Mouse (Mus musculus): ENCODE data around the gene Gm20605.

Gene Gm20605

GRCm38 (mm10) chr5:137628498-137629305 is at the start of gene Gm20605, which contains the start of the genes Fbxo24 and Lrch4:
Gene Gm20605, plus strand, starts transcription at chr5:137629175.
Gene Fbxo24, minus strand, starts transcription at chr5:137629002.
Gene Lrch4, plus strand, starts transcription at chr5:137629121.
- POLR2A ChIA-PET = interaction anchor here in 3 of 4 experiments (0.5 to 13.0 kb wide), 40 partner anchors 7 to 680 kb away, joined by 3 to 163 read pairs (median 4); partner anchors contain the start of genes Pcolce (in 3 of the 3), Sap25 (in 3 of the 3), Pop7 (in 2 of the 3) and Actl6b (in 1 of the 3)
- CTCF ChIA-PET = interaction anchor here (0.5 to 5.1 kb wide), 17 partner anchors 12 to 1719 kb away, joined by 3 to 70 read pairs (median 4); partner anchors contain the start of genes Sap25 (in 4 of the 4), Epo (in 1 of the 4), Pcolce (in 1 of the 4) and Pop7 (in 1 of the 4)

- ChIA-PET CTCF (no interaction called here), POLR2A (interaction anchor here in 2 of 4 experiments (0.6 kb wide), 2 partner anchors 11 to 632 kb away, joined by 3 read pairs; no protein-coding TSS in a partner anchor)
Observed at GRCm38 (mm10) chr5:137580246-137580645, 48.7 kb upstream of the Gm20605 start.

GRCm38 (mm10) chr5:137582702-137583101 is 46.3 kb upstream of the Gm20605 start:
- POLR2A ChIA-PET = interaction anchor here in 2 of 4 experiments (0.6 to 1.6 kb wide), 3 partner anchors 8 to 59 kb away, joined by 3 to 4 read pairs (median 4); partner anchors contain the start of gene Tfr2 (in 1 of the 2)
- CTCF ChIA-PET = interaction anchor here in 1 of 4 experiments (0.6 to 1.0 kb wide), 3 partner anchors 29 to 303 kb away, joined by 3 to 4 read pairs (median 3); partner anchors contain the start of genes Actl6b and Gigyf1

GRCm38 (mm10) chr5:137583670-137584169 is 45.3 kb upstream of the Gm20605 start:
- POLR2A ChIA-PET = interaction anchor here in 2 of 4 experiments (1.1 to 1.6 kb wide), 2 partner anchors 42 to 60 kb away, joined by 3 read pairs; no protein-coding TSS in a partner anchor
- CTCF ChIA-PET = interaction anchor here in 2 of 4 experiments (0.6 to 1.3 kb wide), 5 partner anchors 9 to 526 kb away, joined by 3 to 5 read pairs (median 4); partner anchors contain the start of genes Actl6b (in 1 of the 2) and Gigyf1 (in 1 of the 2)

- ChIA-PET CTCF (interaction anchor here in 1 of 4 experiments (1.2 kb wide), 1 partner anchor 11 kb away, joined by 3 read pairs; no protein-coding TSS in a partner anchor), POLR2A (interaction anchor here in 2 of 4 experiments (0.6 to 1.3 kb wide), 5 partner anchors 28 to 140 kb away, joined by 3 to 5 read pairs (median 3); no protein-coding TSS in a partner anchor)
Observed at GRCm38 (mm10) chr5:137584976-137585375, 44.0 kb upstream of the Gm20605 start.

GRCm38 (mm10) chr5:137590507-137590906 is 38.5 kb upstream of the Gm20605 start:
- POLR2A ChIA-PET = interaction anchor here in 2 of 4 experiments (0.7 to 1.2 kb wide), 3 partner anchors 8 to 16 kb away, joined by 4 read pairs; partner anchors contain the start of gene Mospd3 (in 1 of the 2)
- CTCF ChIA-PET = interaction anchor here in 3 of 4 experiments (0.6 to 1.7 kb wide), 5 partner anchors 10 to 511 kb away, joined by 3 to 5 read pairs (median 3); partner anchors contain the start of gene Actl6b (in 1 of the 3)

- ChIA-PET CTCF (interaction anchor here in 3 of 4 experiments (0.5 to 1.9 kb wide), 7 partner anchors 8 to 783 kb away, joined by 3 to 17 read pairs (median 3); partner anchors contain the start of genes Gigyf1 (in 1 of the 3) and Sap25 (in 1 of the 3)), POLR2A (interaction anchor here in 3 of 4 experiments (0.5 to 1.7 kb wide), 12 partner anchors 9 to 190 kb away, joined by 3 to 8 read pairs (median 4); partner anchors contain the start of gene Pop7 (in 1 of the 3))
Observed at GRCm38 (mm10) chr5:137595921-137596320, 33.1 kb upstream of the Gm20605 start.

GRCm38 (mm10) chr5:137596601-137597261 is 32.2 kb upstream of the Gm20605 start:
- POLR2A ChIA-PET = interaction anchor here in 3 of 4 experiments (0.9 to 2.2 kb wide), 15 partner anchors 10 to 189 kb away, joined by 3 to 11 read pairs (median 4); partner anchors contain the start of genes Fbxo24 (in 1 of the 3), Gm20605 (in 1 of the 3), Lrch4 (in 1 of the 3) and Pop7 (in 1 of the 3)

GRCm38 (mm10) chr5:137597625-137598024 is 31.4 kb upstream of the Gm20605 start:
- CTCF ChIA-PET = interaction anchor here in 1 of 4 experiments (1.9 kb wide), 1 partner anchor 23 kb away, joined by 6 read pairs; no protein-coding TSS in a partner anchor
- POLR2A ChIA-PET = interaction anchor here (0.7 to 2.2 kb wide), 15 partner anchors 11 to 215 kb away, joined by 3 to 11 read pairs (median 3); partner anchors contain the start of genes Fbxo24 (in 2 of the 4), Lrch4 (in 2 of the 4), Gm20605 (in 1 of the 4) and Pop7 (in 1 of the 4)

More at GRCm38 (mm10) chr5:137596601-137597261, 32.2 kb upstream of the Gm20605 start:
- CTCF ChIA-PET = interaction anchor here in 3 of 4 experiments (0.6 to 1.9 kb wide), 5 partner anchors 11 to 784 kb away, joined by 3 to 6 read pairs (median 3); partner anchors contain the start of genes Gigyf1 (in 1 of the 3) and Sap25 (in 1 of the 3)

- POLR2A ChIA-PET = interaction anchor here (0.7 to 2.2 kb wide), 12 partner anchors 10 to 216 kb away, joined by 3 to 11 read pairs (median 3); partner anchors contain the start of genes Fbxo24 (in 2 of the 4), Lrch4 (in 2 of the 4), Gm20605 (in 1 of the 4) and Pop7 (in 1 of the 4)
- CTCF ChIA-PET = interaction anchor here in 1 of 4 experiments (0.6 kb wide), 1 partner anchor 68 kb away, joined by 5 read pairs; no protein-coding TSS in a partner anchor
Observed at GRCm38 (mm10) chr5:137598100-137598826, 30.7 kb upstream of the Gm20605 start.

- POLR2A ChIA-PET = interaction anchor here (0.7 to 3.0 kb wide), 29 partner anchors 9 to 554 kb away, joined by 3 to 40 read pairs (median 4); partner anchors contain the start of genes Pcolce (in 3 of the 4), Ap1s1 (in 1 of the 4), Fbxo24 (in 1 of the 4) and Gm20605 (in 1 of the 4)
Observed at GRCm38 (mm10) chr5:137599600-137599999, 29.4 kb upstream of the Gm20605 start.

GRCm38 (mm10) chr5:137600281-137600618 is 28.7 kb upstream of the Gm20605 start:
- ChIA-PET POLR2A (interaction anchor here (0.7 to 3.0 kb wide), 49 partner anchors 8 to 555 kb away, joined by 3 to 40 read pairs (median 4); partner anchors contain the start of genes Pcolce (in 3 of the 4), Gm20605 (in 2 of the 4), Pop7 (in 2 of the 4) and Ap1s1 (in 1 of the 4)), CTCF (interaction anchor here (0.5 to 1.5 kb wide), 15 partner anchors 10 to 373 kb away, joined by 3 to 7 read pairs (median 3); partner anchors contain the start of genes Fbxo24 (in 1 of the 4), Lrch4 (in 1 of the 4) and Pop7 (in 1 of the 4))

More at GRCm38 (mm10) chr5:137599600-137599999, 29.4 kb upstream of the Gm20605 start:
- CTCF ChIA-PET = interaction anchor here (0.6 to 1.5 kb wide), 7 partner anchors 9 to 97 kb away, joined by 3 to 7 read pairs (median 4); partner anchors contain the start of gene Pop7 (in 1 of the 4)

GRCm38 (mm10) chr5:137600619-137601364 is 28.2 kb upstream of the Gm20605 start, which contains the start of gene Mospd3:
Gene Mospd3, minus strand, starts transcription at chr5:137601058.
- POLR2A ChIA-PET = interaction anchor here (0.6 to 3.0 kb wide), 51 partner anchors 8 to 555 kb away, joined by 3 to 40 read pairs (median 4); partner anchors contain the start of genes Pcolce (in 3 of the 4), Fbxo24 (in 2 of the 4), Gm20605 (in 2 of the 4) and Pop7 (in 2 of the 4)
- CTCF ChIA-PET = interaction anchor here (0.5 to 1.5 kb wide), 13 partner anchors 10 to 373 kb away, joined by 3 to 8 read pairs (median 4); partner anchors contain the start of genes Fbxo24 (in 1 of the 4), Lrch4 (in 1 of the 4) and Pop7 (in 1 of the 4)

GRCm38 (mm10) chr5:137601365-137601729 is 27.6 kb upstream of the Gm20605 start:
- CTCF ChIA-PET = interaction anchor here in 1 of 4 experiments (0.8 kb wide), 1 partner anchor 34 kb away, joined by 4 read pairs; no protein-coding TSS in a partner anchor
- POLR2A ChIA-PET = interaction anchor here in 3 of 4 experiments (0.6 to 3.0 kb wide), 12 partner anchors 9 to 489 kb away, joined by 3 to 40 read pairs (median 4); partner anchors contain the start of genes Fbxo24 (in 2 of the 3), Gm20605 (in 1 of the 3), Lrch4 (in 1 of the 3) and Pcolce (in 1 of the 3)

All from embryonic stem cell, embryonic (primary cell).